Mouse (Mus musculus) spleen, postnatal 10 days (tissue): ENCODE results near the gene Elf2.
"Not testable (repeated sequence)": the region's sequence is repeated elsewhere in the genome, so short reads cannot be mapped to it uniquely, and the experiment has no call there.

Experiments
- DNase-seq, 2 experiments: peaks; one replicate each; pipeline ENCODE4 v3.0.0; 2021 to 2022; ENCODE audit warnings: low spot score in 2 of 2

Gene Elf2

DNA sequence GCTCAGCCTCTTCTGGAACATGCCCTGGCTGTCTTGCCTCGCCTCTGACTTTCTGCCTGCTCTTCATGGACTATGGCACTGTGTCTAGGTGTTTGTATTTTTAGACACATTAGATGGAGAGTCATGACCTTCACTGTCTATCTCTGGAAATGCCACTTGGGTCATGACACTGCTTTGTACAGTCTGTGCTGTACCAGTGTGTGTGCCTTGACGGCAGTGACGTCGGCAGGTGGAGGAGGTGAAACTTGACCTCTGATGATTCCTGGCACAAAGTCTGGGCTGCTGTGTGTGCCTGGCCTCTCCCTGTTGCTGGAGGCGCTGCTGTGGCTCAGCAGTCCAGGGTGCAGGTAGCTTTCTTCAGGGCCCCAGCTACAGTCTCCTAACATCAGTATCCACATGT is 107.0 kb downstream of the Elf2 start:
- no peak for DNase-seq

DNA sequence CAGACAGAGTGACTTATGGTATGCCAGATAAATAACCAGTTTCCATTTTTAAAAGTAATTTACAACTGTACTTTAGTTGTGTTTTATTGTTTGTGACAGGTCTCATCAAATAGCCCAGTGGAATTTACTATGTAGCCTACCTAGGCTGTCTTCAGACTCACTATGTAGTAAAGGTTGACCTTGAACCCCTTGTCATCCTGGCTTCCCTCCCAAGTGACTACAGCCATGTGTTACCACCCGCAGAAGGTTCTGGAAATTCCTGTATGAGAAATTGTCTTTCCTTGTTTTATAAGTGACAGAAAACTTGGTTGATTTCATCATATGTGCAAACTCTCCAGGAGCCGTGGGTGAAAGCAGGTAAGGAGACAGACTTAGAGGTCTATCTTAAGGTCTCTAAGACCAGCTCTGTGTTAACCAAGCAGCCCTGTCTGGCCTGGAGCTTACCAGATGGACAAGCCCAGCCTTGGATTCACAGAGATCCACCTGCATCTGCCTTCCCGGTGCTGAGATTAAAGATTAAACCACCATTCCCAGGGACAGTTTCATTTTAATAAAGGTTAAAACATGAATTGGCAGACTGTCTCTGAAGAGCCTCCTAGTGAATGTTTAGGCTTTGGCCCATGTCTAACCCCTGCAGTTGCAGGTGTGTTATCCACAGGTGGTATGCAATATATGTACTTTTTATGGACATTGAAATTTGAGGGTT is 108.1 kb downstream of the Elf2 start:
- no peak for DNase-seq

DNA sequence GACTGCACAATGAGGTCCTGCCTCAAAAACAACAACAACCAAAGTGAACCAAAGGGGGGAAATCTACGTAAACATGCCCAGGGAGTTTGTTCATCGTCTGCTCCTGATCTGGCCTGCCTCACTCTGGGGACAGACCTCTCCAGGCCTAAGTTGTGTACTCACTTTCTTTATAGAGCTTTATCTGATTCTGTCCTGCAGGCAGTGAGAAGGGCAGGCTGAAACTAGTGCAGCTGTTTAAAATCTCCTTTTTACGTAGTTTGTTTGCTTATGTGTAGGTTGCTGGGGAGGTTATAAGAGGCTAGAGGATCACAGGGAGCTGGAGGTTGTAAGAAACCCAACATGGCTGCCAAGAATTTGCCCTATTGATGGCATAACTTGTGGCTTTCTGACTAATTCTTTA is 109.0 kb downstream of the Elf2 start:
- DNase-seq: peak in 1 of 2 experiments; percentile 47

DNA sequence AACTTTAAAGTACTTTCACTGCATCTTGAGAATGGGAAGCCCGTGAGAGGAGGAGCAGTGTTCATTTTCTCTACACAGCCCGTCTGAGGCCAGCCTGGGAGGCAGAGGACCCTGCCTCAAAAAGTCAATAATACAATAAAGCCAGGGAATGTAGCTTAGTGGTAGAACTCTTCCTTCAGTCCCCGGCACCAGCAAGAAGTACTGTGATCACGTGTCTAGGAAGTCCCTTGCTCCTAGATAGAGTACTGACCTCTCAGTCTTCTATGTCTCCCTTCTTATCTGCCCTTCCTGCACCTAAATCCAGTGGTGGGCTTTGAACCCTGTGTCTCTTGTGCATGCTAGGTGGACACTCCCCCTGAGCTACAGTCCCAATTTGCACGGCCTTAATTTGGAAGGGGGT is 109.6 kb downstream of the Elf2 start:
- DNase-seq: peak in 1 of 2 experiments; percentile 27

DNA sequence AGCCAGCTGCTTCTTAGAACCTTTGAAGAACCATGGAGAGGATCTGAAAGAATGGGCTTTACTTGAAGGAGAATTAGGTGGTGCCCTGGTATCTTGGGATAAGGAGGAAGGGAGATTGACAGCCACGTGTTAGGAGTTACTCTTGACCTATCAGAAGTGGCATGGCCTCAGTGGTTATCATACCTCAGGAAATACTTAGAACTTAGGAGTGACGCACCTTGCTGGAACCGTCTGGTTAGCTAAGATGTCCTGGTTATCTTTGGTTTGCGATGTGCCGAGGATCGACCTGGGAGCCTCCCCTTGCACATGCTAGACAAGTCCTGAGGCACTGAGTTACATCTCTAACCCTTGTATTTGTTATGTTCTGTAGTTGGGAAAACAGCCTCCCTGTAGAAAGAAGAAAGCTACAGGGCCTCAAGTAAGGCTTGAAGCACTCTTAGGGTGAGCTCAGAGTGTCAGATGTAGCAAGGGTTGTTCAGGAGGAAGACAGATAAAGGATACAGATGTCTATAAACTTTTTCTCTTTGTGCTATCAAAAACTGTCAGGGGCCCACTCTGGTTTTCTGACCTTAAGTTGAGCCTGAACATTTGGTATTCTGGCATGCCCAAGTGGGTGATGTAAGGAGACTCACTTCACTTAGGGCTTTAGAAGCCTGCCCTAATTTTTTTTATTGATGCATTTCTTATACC is 110.2 kb downstream of the Elf2 start:
- peak; percentile 46 to 60 for DNase-seq

DNA sequence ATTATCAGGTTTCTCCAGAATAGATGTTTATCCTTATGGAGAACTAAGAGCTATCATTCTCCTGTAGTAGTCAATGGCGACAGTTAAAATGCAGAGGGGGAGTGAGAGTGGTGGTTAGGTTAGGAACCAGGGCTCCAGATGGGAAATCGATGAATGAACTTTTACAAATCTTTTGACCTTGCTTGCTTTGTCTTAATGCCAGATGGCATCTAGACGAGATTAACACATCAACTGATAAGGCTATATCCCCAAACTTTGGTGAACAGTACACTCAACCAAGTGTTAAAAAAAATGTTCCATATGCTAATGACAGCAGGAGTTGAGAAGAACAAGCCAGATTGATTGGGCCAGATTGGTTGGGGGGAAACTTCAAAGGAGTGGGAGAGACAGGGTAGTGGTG is 111.2 kb downstream of the Elf2 start:
- no peak for DNase-seq

DNA sequence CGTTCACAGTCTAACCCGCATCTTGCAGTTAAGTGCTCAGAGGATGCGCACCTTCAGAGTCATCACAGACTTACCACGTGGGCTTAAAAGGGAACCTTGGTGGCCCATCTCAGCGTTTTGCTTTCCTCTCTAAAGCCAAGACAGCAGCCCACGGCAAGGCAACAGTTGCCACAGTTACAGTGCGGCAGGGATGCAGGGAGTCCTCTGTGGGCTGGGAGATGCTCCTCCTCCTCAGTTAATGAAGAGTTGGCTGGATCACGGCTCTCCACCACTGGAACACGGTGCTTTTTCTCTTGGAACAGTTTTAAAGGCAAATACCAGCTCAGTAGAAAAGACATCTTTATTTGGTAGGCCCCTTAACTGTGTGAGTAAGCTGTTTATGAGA is 111.7 kb downstream of the Elf2 start:
- DNase-seq: peak in 1 of 2 experiments; percentile 19

DNA sequence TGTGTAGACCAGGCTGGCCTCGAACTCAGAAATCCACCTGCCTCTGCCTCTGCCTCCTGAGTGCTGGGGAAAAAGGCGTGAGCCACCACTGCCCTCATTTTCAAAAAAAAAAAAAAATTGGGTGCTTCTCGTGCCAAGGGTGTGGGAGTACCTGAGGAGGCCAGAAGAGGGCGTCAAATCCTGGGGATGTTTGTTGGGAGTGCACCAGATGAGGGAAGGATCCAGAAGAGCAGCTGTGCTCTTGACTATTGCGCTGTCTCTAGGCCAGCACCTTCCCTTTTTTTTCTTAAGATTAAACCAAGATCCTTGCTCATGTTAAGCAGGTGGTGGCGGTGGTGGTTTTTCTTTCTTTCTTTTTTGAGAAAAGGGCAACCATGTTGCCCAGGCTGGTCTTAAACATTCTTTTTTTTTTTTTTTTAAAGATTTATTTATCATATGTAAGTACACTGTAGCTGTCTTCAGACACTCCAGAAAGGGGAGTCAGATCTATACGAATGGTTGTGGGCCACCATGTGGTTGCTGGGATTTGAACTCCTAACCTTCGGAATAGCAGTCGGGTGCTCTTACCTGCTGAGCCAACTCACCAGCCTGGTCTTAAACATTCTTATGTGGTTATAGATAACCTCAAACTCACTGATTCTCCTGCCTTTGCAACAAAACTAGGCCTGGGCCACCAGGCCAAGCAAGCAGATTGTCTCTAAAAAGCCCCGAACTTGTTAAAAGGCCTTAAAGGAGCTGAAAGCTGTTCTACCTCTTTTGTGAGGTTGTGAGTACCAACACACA is 112.2 kb downstream of the Elf2 start:
- DNase-seq: peak; percentile 73 to 88

DNA sequence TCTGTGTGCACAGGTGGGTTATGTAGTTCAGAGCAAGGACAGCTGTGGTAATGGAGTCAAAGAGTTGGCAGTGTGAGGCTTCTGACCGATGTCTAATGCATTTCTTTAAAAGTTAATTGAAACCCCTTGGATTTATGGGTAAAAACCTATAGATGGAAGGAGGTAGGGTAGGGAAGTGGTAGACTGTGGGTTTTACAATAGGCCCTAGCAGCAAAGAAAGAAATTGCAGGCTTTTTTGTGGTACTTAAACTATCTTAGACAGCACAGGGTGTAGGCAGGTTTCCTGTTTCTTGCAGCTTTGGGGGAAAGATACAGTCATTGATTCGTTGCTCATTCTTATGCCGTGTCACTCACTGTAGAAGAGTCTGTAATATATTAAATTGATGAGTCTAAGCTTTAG is 113.9 kb downstream of the Elf2 start:
- no peak for DNase-seq

DNA sequence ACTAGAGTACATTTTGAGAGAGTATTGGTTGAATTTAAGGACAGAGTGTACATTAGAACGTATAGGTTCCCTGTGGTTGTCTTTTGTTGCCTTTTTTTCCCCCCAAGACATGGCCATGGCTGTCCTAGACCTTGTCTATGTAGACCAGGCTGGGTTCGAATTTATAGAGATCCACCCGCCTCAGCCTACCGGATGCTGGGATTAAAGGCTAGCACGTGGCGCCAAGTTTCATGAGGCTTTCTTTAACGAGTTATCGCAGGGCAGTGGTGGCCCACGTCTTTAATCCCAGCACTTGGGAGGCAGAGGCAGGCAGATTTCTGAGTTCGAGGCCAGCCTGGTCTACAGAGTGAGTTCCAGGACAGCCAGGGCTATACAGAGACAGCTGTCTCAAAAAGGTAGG is 114.5 kb downstream of the Elf2 start:
- peak in 1 of 2 experiments; percentile 28 for DNase-seq

DNA sequence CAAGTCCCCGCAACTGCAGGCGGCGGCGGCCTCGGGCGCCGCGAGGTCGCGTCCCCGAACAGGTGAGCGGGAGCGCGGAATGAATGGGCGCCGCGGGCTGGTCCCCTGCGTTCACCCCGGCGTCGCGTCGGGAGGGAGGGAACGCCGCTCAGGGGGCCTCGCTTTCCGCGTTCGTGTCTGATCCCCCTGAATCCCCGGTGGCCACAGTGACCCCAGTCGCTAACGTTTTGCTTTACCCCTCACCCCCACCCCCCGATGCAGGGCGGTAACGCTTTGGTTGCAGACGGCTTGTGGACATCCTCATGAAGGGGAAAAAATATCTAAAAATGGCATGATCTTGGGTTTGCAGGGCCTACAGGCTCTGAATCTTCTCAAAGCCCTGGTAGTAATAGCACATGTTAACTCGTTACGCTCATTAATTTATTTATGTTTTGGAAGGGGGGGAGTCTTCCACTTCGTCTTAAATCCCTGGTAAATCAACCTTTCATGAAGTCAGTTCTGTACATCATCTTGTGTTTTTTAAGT is 115.2 kb downstream of the Elf2 start:
- DNase-seq: no peak

DNA sequence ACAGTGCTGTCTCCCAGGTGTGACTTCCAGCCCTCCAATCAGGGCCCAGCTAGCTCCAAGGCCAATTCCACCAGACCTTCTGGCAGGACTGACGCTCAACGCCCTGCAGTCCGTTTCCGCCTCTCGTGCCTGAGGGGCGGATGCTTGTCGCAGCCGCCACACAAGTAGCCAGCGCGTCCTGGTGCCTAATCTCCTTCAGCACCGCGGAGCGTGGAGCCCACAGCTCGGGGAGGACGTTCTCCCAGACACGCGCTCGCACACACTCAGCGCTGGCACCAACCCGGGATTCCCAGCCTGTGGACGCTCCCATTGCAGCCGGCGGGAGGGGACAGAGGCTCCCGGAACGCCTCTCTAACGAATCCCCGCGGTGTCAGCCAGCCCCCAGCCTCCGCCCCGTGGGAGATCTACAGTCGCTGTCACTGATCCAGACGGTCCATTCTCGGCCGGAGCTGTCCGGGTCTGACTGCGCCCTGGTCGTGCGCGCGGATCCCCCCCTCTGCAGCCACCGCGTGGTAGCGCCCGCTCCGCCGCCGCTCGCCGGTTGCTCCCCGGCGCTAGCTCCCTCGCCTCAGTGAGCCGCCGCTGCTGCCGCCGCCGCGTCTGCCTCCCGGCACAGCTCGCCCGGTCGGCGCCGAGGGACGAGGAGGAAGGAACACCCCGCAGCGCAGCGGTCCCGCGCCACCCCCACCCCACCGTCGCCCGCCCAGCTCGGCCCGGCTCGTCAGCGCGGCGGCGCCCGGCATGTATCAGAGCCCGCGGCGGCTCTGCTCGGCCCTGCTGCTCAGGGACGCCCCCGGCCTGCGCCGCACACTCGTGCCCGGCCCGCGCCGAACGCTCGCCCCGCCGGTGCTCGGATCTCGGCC is 115.9 kb downstream of the Elf2 start, which contains the start of gene Noct:
Noct (plus strand) TSS at position 85 of the 863 bp plus-strand sequence.
- DNase-seq: peak; percentile 90 to 91

DNA sequence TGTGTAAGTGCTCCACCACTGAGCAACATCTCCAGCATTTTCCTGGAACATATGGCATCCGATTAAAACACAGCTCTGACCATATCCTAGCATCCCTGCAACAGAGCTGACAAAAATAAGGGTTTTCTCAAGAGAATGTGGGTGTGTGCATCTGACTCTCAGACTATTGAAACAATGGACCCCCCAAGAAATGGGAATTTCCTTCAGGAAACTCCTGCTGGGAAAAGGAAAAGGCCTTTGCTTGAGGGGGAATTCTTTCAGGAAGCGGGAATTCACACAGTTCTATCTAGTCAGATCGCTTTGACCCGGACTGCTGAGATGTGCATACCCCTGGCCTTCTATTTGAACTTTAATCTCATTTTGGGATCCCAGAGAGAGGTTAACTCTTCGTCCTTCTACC is 116.9 kb downstream of the Elf2 start:
- no peak for DNase-seq

DNA sequence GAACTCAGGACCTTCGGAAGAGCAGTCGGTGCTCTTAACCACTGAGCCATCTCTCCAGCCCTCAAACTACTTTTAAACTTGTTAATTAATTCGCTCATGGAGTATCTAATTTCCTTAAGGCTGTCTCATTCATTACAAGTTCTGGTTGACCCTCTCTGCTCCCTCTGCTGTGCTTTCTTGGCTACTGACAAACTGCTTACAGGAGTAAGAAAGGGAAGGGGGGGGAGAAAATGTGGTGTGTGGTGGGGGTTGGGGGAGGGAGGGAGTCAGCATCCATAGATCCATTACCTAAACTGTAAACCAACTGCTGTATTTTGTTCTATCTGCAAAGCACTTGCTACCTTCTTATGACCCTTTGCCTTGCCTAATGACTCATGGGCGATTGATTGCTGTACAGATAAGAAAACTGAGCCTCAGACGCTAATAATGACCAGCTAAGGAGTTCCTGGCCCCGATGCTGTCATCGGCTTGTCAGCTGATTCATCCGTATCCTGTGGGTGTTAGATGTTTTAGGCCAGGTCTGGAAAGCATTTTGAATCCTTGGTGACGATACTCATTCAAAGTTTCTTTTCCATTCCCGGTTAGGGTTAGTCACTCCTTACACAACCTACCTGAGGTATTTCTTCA is 117.5 kb downstream of the Elf2 start:
- DNase-seq: no peak

DNA sequence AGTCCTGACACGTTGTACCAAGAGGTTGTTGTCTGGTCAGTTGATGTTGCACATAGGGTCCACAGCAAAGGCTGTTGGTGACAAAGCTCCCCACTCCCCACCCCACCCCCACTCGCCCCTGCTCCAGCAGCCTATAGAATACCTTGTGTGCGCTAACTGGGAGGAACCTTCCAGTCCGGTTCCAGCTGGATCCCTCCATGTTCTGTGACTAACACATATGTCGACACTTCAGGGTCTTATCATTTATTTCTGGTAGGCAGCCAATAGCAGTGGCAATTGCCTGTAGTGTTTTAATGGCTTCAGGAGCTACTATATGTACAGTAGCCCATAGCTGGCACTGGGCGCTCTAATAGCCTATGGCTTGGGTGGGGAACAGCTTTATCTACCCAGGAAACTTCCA is 118.2 kb downstream of the Elf2 start:
- no peak for DNase-seq

DNA sequence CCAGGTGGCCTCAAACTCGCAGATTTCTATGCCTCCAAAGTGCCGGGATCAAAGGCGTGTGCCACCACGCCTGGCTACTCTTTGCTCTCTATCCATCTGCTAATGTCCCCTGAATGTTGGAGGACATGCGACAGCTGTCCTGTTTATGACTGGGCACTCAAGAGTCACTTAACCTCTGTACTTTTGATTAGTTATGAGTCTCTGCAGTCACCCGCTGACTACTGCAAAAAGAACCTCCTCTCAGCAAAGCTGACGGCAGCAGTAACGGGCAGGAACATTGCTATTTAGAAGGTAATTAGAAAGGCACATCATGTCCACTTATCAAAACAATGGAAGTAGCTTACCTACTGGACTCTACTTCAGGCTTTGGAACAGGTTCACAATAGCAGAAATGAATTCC is 118.6 kb downstream of the Elf2 start:
- DNase-seq: no peak

DNA sequence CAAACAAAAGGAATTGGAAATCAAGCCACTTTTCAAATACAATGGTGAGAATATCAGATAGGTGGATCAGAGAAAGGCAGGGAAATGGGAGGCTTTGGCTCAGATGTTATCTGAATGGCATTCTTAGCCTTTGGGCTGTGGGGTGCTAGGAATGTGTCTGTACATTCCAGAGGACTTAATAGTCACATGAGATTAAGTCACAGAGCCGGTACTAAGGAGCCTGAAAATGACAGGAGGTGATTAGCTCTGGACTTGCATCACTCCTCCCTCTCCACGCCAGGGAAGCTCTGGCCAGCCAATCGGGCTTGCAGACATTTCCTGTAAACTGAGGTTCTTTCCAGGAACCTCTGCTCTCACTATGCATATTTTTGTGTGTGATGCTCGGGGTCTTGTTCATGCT is 119.6 kb downstream of the Elf2 start:
- DNase-seq: no peak

DNA sequence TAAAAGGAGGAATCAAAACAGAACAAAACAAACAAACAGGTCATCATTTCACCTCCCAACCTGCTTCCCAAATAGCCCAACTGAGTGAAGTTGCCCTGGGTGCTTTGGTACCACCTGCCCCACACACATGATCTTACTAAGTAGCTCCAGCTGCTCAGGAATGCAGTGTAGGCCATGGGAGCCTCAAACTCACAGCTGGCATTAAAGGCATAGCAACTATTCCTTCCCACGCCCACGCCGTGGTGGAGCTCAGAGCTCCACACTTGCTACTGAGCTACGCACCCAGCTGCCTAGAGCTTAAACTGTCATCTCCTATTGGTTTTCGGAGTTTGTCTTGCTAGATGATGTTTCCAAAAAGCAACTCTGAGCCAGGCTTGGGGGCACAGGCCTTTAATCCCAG is 121.2 kb downstream of the Elf2 start:
- DNase-seq: no peak

DNA sequence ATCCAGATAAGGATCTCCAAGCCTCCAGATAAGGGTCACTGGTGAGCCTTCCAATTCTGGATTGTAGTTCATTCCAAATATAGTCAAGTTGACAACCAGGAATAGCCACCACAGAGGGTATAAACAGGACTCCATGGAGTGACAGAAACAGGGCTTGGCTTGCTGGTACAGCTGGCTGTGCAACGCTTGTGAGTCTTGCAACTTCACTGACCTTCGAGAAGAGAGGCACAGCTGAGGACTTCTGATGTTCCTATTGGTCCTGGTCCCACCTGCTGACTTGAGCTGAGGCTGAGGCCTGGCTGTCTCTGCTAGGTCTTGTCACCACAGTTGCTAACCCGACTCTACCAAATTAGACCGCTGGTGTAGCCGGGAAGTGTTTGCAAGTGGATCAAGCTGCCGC is 122.1 kb downstream of the Elf2 start:
- DNase-seq: not testable (repeated sequence)

DNA sequence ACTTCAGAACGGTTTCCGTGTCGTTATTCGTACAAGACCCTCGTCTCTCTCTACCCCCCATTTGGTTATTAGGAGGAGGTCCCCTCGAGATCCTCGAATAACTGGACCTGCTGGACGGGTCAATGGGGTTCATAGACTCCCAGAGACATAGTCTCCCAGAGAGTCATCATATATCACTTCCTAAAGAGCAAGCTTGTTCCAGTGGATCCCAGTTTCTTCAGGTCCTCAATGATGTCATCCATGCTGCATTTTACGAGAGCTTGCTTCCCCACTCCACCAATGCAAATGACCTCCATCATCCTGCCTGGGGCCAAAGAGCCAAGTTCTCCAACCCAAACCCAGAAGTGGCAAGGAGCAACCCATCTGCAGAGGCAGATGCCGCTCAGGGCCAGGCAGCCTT is 124.1 kb downstream of the Elf2 start:
- not testable (repeated sequence) for DNase-seq

DNA sequence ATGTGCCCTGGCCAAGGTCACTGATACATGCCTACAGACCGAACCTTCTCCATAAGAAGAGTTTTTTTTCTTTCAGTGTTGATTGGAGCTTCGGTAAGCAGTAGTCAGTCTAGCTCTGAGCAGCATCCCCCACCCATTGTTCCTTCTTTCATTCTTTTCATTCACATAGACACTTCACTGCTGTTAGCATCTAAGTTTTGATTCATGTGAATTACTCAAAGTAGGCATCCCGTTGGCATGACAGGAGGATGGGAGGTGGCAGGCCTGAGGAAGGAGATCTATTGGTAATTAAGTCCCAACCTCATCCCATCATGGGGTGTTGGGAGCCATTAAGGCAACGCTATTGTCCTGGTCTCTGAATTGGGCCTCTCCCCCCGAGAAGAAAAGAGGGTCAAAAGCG is 124.8 kb downstream of the Elf2 start:
- DNase-seq: no peak
